Mouse (Mus musculus): ENCODE data around the gene Ctsa. TPM values are rescaled to one million over a fixed set of nuclear protein-coding genes. Genes with fewer than 3 reads are reported as not detected.

Gene Ctsa
- polyA plus RNA-seq, 1 experiment from 2014 or later: 98.9 TPM

Other genes starting within 250 kb of the Ctsa start
- not detected in 2 replicates for gene Wfdc6a, start 247.4 kb upstream of the Ctsa start, polyA plus RNA-seq (2015; fragmentation: Nextera tagmentation; extraction: Ambion mirVana)
- gene Eppin, start 239.3 kb upstream of the Ctsa start, polyA plus RNA-seq (2015; fragmentation: Nextera tagmentation; extraction: Ambion mirVana): not detected in 2 replicates
- gene Wfdc6b, start 219.4 kb upstream of the Ctsa start, polyA plus RNA-seq (2015; fragmentation: Nextera tagmentation; extraction: Ambion mirVana): not detected in 2 replicates
- gene Wfdc8, start 219.2 kb upstream of the Ctsa start, polyA plus RNA-seq (2015; fragmentation: Nextera tagmentation; extraction: Ambion mirVana): not detected in 2 replicates
- gene Wfdc16, start 194.1 kb upstream of the Ctsa start, polyA plus RNA-seq (2015; fragmentation: Nextera tagmentation; extraction: Ambion mirVana): not detected in 2 replicates
- not detected in 2 replicates for gene Wfdc10, start 176.8 kb upstream of the Ctsa start, polyA plus RNA-seq (2015; fragmentation: Nextera tagmentation; extraction: Ambion mirVana)
- not detected in 2 replicates for gene Wfdc9, start 176.3 kb upstream of the Ctsa start, polyA plus RNA-seq (2015; fragmentation: Nextera tagmentation; extraction: Ambion mirVana)
- not detected in 2 replicates for gene Wfdc11, start 158.8 kb upstream of the Ctsa start, polyA plus RNA-seq (2015; fragmentation: Nextera tagmentation; extraction: Ambion mirVana)
- gene Wfdc13, start 147.8 kb upstream of the Ctsa start, polyA plus RNA-seq (2015; fragmentation: Nextera tagmentation; extraction: Ambion mirVana): not detected in 2 replicates
- gene Spint4, start 134.4 kb upstream of the Ctsa start, polyA plus RNA-seq (2015; fragmentation: Nextera tagmentation; extraction: Ambion mirVana): not detected in 2 replicates
- not detected in 2 replicates for gene Spint5, start 117.6 kb upstream of the Ctsa start, polyA plus RNA-seq (2015; fragmentation: Nextera tagmentation; extraction: Ambion mirVana)
- 1.4 and 1.7 TPM in 2 replicates for gene Wfdc3, start 86.9 kb upstream of the Ctsa start, polyA plus RNA-seq (2015; fragmentation: Nextera tagmentation; extraction: Ambion mirVana)
- gene Dnttip1, start 86.9 kb upstream of the Ctsa start, polyA plus RNA-seq (2015; fragmentation: Nextera tagmentation; extraction: Ambion mirVana): 67.5 and 72.9 TPM in 2 replicates
- 148 and 173 TPM in 2 replicates for gene Ube2c, start 63.0 kb upstream of the Ctsa start, polyA plus RNA-seq (2015; fragmentation: Nextera tagmentation; extraction: Ambion mirVana)
- gene Tnnc2, start 52.9 kb upstream of the Ctsa start, polyA plus RNA-seq (2015; fragmentation: Nextera tagmentation; extraction: Ambion mirVana): 1.1 TPM in 1 of 2 replicates, not detected in the other
- 26.0 and 35.6 TPM in 2 replicates for gene Snx21, start 47.0 kb upstream of the Ctsa start, polyA plus RNA-seq (2015; fragmentation: Nextera tagmentation; extraction: Ambion mirVana)
- 16.3 and 19.3 TPM in 2 replicates for gene Acot8, start 28.0 kb upstream of the Ctsa start, polyA plus RNA-seq (2015; fragmentation: Nextera tagmentation; extraction: Ambion mirVana)
- 14.8 and 15.4 TPM in 2 replicates for gene Zswim3, start 27.8 kb upstream of the Ctsa start, polyA plus RNA-seq (2015; fragmentation: Nextera tagmentation; extraction: Ambion mirVana)
- 24.2 and 26.8 TPM in 2 replicates for gene Zswim1, start 10.2 kb upstream of the Ctsa start, polyA plus RNA-seq (2015; fragmentation: Nextera tagmentation; extraction: Ambion mirVana)
- 0.47 TPM in 1 of 2 replicates, not detected in the other for gene Spata25, start 4.3 kb upstream of the Ctsa start, polyA plus RNA-seq (2015; fragmentation: Nextera tagmentation; extraction: Ambion mirVana)
- 5.9 and 7.0 TPM in 2 replicates for gene Neurl2, start 583 bp downstream of the Ctsa start, polyA plus RNA-seq (2015; fragmentation: Nextera tagmentation; extraction: Ambion mirVana)
- 45.7 and 63.9 TPM in 2 replicates for gene Pltp, start 24.8 kb downstream of the Ctsa start, polyA plus RNA-seq (2015; fragmentation: Nextera tagmentation; extraction: Ambion mirVana)
- gene Pcif1, start 46.4 kb downstream of the Ctsa start, polyA plus RNA-seq (2015; fragmentation: Nextera tagmentation; extraction: Ambion mirVana): 79.3 and 93.7 TPM in 2 replicates
- gene Zfp335, start 78.9 kb downstream of the Ctsa start, polyA plus RNA-seq (2015; fragmentation: Nextera tagmentation; extraction: Ambion mirVana): 16.2 and 19.9 TPM in 2 replicates
- gene Mmp9, start 107.9 kb downstream of the Ctsa start, polyA plus RNA-seq (2015; fragmentation: Nextera tagmentation; extraction: Ambion mirVana): 16.9 and 20.6 TPM in 2 replicates
- 13.1 and 22.4 TPM in 2 replicates for gene Slc12a5, start 127.9 kb downstream of the Ctsa start, polyA plus RNA-seq (2015; fragmentation: Nextera tagmentation; extraction: Ambion mirVana)
- gene Ncoa5, start 202.0 kb downstream of the Ctsa start, polyA plus RNA-seq (2015; fragmentation: Nextera tagmentation; extraction: Ambion mirVana): 128 and 138 TPM in 2 replicates
- gene Cd40, start 222.8 kb downstream of the Ctsa start, polyA plus RNA-seq (2015; fragmentation: Nextera tagmentation; extraction: Ambion mirVana): 5.0 and 6.2 TPM in 2 replicates